Mouse (Mus musculus) ovary, adult 2 months (tissue): ENCODE results near the gene Vmn2r80. TPM values are rescaled to one million over a fixed set of nuclear protein-coding genes. Genes with fewer than 3 reads are reported as not detected.

Experiments
- polyA plus RNA-seq: library from polyadenylated mRNA; depleted of rRNA; stranded (reverse); fragments of >200 nt; gene quantifications from 2 replicates; pipeline ENCODE4 v1.2.3, GENCODE M21; 2012; rRNA removed

Vmn2r80 gene
- not detected in 2 replicates for polyA plus RNA-seq

GRCm38 (mm10) chr10:79148469-79148868 is at the start of gene Vmn2r80:
TSS of gene Vmn2r80 (plus strand) at chr10:79148769.

Other genes with a start within 250 kb of the Vmn2r80 start
- not detected in 2 replicates for gene Olfr1354, start 235.6 kb upstream of the Vmn2r80 start, polyA plus RNA-seq
- not detected in 2 replicates for gene Olfr8, start 198.1 kb upstream of the Vmn2r80 start, polyA plus RNA-seq
- gene Olfr1353, start 185.5 kb upstream of the Vmn2r80 start, polyA plus RNA-seq = not detected in 2 replicates
- not detected in 2 replicates for gene Olfr1352, start 167.7 kb upstream of the Vmn2r80 start, polyA plus RNA-seq
- not detected in 2 replicates for gene Olfr1351, start 136.3 kb upstream of the Vmn2r80 start, polyA plus RNA-seq
- not detected in 2 replicates for gene Olfr57, start 120.0 kb upstream of the Vmn2r80 start, polyA plus RNA-seq
- gene 2610008E11Rik, start 51.2 kb upstream of the Vmn2r80 start, polyA plus RNA-seq = 1.9 and 2.4 TPM in 2 replicates
- gene Vmn2r81, start 98.9 kb downstream of the Vmn2r80 start, polyA plus RNA-seq = not detected in 2 replicates
- not detected in 2 replicates for gene Vmn2r82, start 207.8 kb downstream of the Vmn2r80 start, polyA plus RNA-seq